ENCODE assay signal across 8 mouse cellular contexts in the genomic region with DNA sequence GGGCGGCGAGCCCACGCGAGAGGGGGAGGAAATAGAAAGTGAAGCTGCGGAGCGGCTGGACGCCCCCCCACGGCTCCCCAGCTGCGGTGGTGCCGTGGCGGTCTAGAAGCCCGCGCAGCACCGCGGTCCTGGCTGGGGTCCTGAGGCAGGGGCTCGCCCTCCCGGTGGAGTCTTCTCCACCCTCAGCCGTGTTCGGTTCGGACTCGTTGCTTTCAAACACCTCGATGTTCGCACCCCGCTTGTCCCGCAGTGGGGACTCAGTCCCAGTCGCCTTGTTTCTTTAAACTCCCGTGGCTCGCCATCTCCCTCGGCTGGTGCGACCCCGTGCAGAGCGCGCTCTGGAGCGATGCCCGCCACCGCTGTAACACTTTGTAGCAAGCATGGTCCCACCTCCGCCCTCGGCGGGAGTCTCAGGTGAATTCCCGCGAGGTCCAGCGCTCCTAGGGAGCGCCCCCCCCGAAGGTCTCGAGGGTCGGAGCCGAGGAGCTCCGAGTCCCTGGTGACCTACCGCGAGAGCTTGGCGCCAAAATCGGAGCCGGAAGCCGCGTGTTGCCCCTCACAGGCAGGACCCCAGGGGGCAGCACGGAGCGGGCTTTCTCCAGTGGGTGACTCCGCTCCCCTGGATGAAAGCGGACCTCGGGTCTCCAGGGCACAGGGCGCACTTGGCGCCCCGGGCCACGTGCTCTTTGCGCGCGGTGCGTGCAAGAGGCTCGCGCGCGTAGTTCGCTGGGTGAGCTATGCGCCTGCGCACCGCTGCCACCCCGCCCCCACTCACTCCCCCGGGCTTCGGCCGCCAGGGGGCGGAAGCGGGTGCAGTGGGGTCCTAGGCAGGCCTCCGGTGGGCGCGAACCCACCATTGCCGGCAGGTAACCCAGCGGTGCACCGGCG. TPM values are rescaled to one million over a fixed set of nuclear protein-coding genes. Genes with fewer than 3 reads are reported as not detected.
DNase-seq lines count a peak whose midpoint lies in the region; ATAC-seq and TF ChIP-seq lines count a peak whose summit lies in the region.

No protein-coding gene starts in this region.

- H3K27me3 ChIP-seq in forebrain, embryonic 12.5 days = no peaks in the 10 kb centered on the region
- no peaks in the 10 kb centered on the region for H3K27me3 ChIP-seq in heart, embryonic 16.5 days (ENCODE audit: control insufficient read depth, insufficient read depth, low read length)
- no peaks in the 10 kb centered on the region for H3K27me3 ChIP-seq in liver, embryonic 14.5 days (ENCODE audit: control insufficient read depth, insufficient read depth, low read length)
- no peaks in the 10 kb centered on the region for H3K27me3 ChIP-seq in stomach, embryonic 14.5 days (ENCODE audit: control insufficient read depth, insufficient read depth, low read length)

- H3K4me1 ChIP-seq in forebrain, embryonic 12.5 days = peaks cover 46% of the 10 kb centered on the region
- peaks cover 35% of the 10 kb centered on the region for H3K4me1 ChIP-seq in heart, embryonic 16.5 days (ENCODE audit: control insufficient read depth, insufficient read depth, low read length)
- peaks cover 20 to 30% of the 10 kb centered on the region in 2 experiments for H3K4me1 ChIP-seq in liver, embryonic 14.5 days (replicated peaks; ENCODE audit: control insufficient read depth in 2 of 2, insufficient read depth in 2 of 2, low read length in 1 of 2)
- peaks cover 24% of the 10 kb centered on the region for H3K4me1 ChIP-seq in stomach, embryonic 14.5 days (ENCODE audit: control insufficient read depth, insufficient read depth, low read length)

- peak overlapping the region; percentile 95 for H3K27ac ChIP-seq in forebrain, embryonic 12.5 days
- H3K27ac ChIP-seq in heart, embryonic 16.5 days (ENCODE audit: low read length) = peak overlapping the region; percentile 95
- peak overlapping the region; percentile 93 for H3K27ac ChIP-seq in liver, embryonic 14.5 days
- H3K27ac ChIP-seq in stomach, embryonic 14.5 days (ENCODE audit: low read length) = peak overlapping the region; percentile 96

- peak overlapping the region; percentile 85 for H3K4me2 ChIP-seq in forebrain, embryonic 12.5 days
- peak overlapping the region; percentile 91 for H3K4me2 ChIP-seq in heart, embryonic 16.5 days (ENCODE audit: low read depth, low read length)
- peak overlapping the region; percentile 100 for H3K4me2 ChIP-seq in liver, embryonic 14.5 days (ENCODE audit: low read depth)
- peak overlapping the region; percentile 95 for H3K4me2 ChIP-seq in stomach, embryonic 14.5 days (replicated peaks; ENCODE audit: low read depth, low read length)

- peaks cover 29% of the 10 kb centered on the region for H3K36me3 ChIP-seq in forebrain, embryonic 12.5 days (replicated peaks)
- peaks cover 17% of the 10 kb centered on the region for H3K36me3 ChIP-seq in heart, embryonic 16.5 days (ENCODE audit: control insufficient read depth, insufficient read depth)
- peaks cover 26% of the 10 kb centered on the region for H3K36me3 ChIP-seq in liver, embryonic 14.5 days (replicated peaks; ENCODE audit: control insufficient read depth, insufficient read depth, low read depth)
- H3K36me3 ChIP-seq in stomach, embryonic 14.5 days (ENCODE audit: control insufficient read depth, insufficient read depth, low read length) = peaks cover 26% of the 10 kb centered on the region

- no peaks in the 10 kb centered on the region for H3K9me3 ChIP-seq in forebrain, embryonic 12.5 days
- no peaks in the 10 kb centered on the region for H3K9me3 ChIP-seq in heart, embryonic 16.5 days (replicated peaks; ENCODE audit: control insufficient read depth, low read length)
- no peaks in the 10 kb centered on the region for H3K9me3 ChIP-seq in liver, embryonic 14.5 days (ENCODE audit: control insufficient read depth, low read length)
- H3K9me3 ChIP-seq in stomach, embryonic 14.5 days (ENCODE audit: control insufficient read depth, low read depth, low read length) = no peaks in the 10 kb centered on the region

- DNase-seq in c-Kit-positive CD71-positive TER-119-positive erythroid progenitor cells, embryonic 14.5 days (ENCODE audit: low spot score) = peak; percentile 79
- DNase-seq in kidney, postnatal 25 days = peak; percentile 88 to 94
- DNase-seq in liver, embryonic 14.5 days (ENCODE audit: low read depth in 3 of 3, low spot score in 3 of 3) = peak; percentile 63 to 73 (median 68)
- DNase-seq in natural killer cell, adult 2 months (ENCODE audit: low spot score in 2 of 2) = peak; percentile 91 to 96

- peak overlapping the region; percentile 100 for H3K9ac ChIP-seq in forebrain, embryonic 12.5 days
- H3K9ac ChIP-seq in heart, embryonic 16.5 days (ENCODE audit: low read length) = peak overlapping the region; percentile 99
- peak overlapping the region; percentile 100 for H3K9ac ChIP-seq in liver, embryonic 14.5 days (replicated peaks)
- H3K9ac ChIP-seq in stomach, embryonic 14.5 days (replicated peaks; ENCODE audit: low read depth, low read length) = peak overlapping the region; percentile 100

- peak; percentile 88 for TF ChIP-seq CTCF in liver, embryonic 14.5 days (IDR thresholded peaks at IDR 0.05; ENCODE audit: low read depth)

- no peak for TF ChIP-seq EP300 in liver, embryonic 14.5 days (IDR thresholded peaks at IDR 0.05; ENCODE audit: low read depth)

- under 1% methylated on average over 86 of the region's 89 CpGs for WGBS in forebrain, embryonic 12.5 days
- WGBS in heart, embryonic 16.5 days = under 1% methylated on average over 89 of the region's 89 CpGs
- under 1% methylated on average over 88 of the region's 89 CpGs for WGBS in liver, embryonic 14.5 days (ENCODE audit: insufficient replicate concordance)
- under 1% methylated on average over 89 of the region's 89 CpGs for WGBS in stomach, embryonic 14.5 days

- ATAC-seq in CD4-positive, CD25-positive, alpha-beta regulatory T cell, adult 4 months = peak; percentile 25
- peak; percentile 3; the same call in 1 of the 2 replicates for ATAC-seq in forebrain, embryonic 12.5 days (ENCODE audit: low FRiP score)
- peak; percentile 7; the same call in 1 of the 2 replicates for ATAC-seq in heart, embryonic 16.5 days (replicated peaks; ENCODE audit: extremely low read depth, insufficient read depth, low FRiP score)
- peak; percentile 9 for ATAC-seq in liver, embryonic 14.5 days (ENCODE audit: insufficient read depth)
- no peak for ATAC-seq in stomach, embryonic 14.5 days (ENCODE audit: insufficient number of reproducible peaks, insufficient read depth, low FRiP score, low read depth)

- H3K4me3 ChIP-seq in forebrain, embryonic 12.5 days (replicated peaks) = peak overlapping the region; percentile 96
- H3K4me3 ChIP-seq in heart, embryonic 16.5 days (ENCODE audit: low read length) = peak overlapping the region; percentile 83
- peak overlapping the region; percentile 83 to 100 for H3K4me3 ChIP-seq in liver, embryonic 14.5 days (ENCODE audit: insufficient read depth in 1 of 2, low read depth in 2 of 2, low read length in 2 of 2)
- peak overlapping the region; percentile 100 for H3K4me3 ChIP-seq in stomach, embryonic 14.5 days (ENCODE audit: low read depth, low read length)

RNA-seq across cellular contexts. Expression of gene Ptma, which starts 1.3 kb away (rescaled TPM):
- 1,000 to 10,000 TPM; 2,790 to 2,877 TPM for polyA plus RNA-seq in CD4-positive, CD25-positive, alpha-beta regulatory T cell, adult 4 months (2017; shearing (Covaris generic))
- 3,257 and 3,328 TPM in 2 replicates for polyA plus RNA-seq in forebrain, embryonic 12.5 days (2016; fragmentation: Nextera tagmentation; extraction: Ambion mirVana)
- 702 and 1,064 TPM in 2 replicates for polyA plus RNA-seq in heart, embryonic 16.5 days (2015; fragmentation: Nextera tagmentation; extraction: Ambion mirVana)
- polyA plus RNA-seq in liver, embryonic 14.5 days (2012; rRNA removed) = 466 and 1,286 TPM in 2 replicates
- 993 and 1,059 TPM in 2 replicates for polyA plus RNA-seq in liver, embryonic 14.5 days (2014; fragmentation: Nextera tagmentation; extraction: Ambion mirVana)
- 2,677 and 2,766 TPM in 2 replicates for polyA plus RNA-seq in stomach, embryonic 14.5 days (2014; fragmentation: Nextera tagmentation; extraction: Ambion mirVana)

RNA-seq across cellular contexts. Expression of gene Pde6d, which starts 54.6 kb away (rescaled TPM):
- 10 to 100 TPM; 12.6 to 16.4 TPM for polyA plus RNA-seq in CD4-positive, CD25-positive, alpha-beta regulatory T cell, adult 4 months (2017; shearing (Covaris generic))
- 91.7 TPM in 2 replicates for polyA plus RNA-seq in forebrain, embryonic 12.5 days (2016; fragmentation: Nextera tagmentation; extraction: Ambion mirVana)
- polyA plus RNA-seq in heart, embryonic 16.5 days (2015; fragmentation: Nextera tagmentation; extraction: Ambion mirVana) = 58.7 and 60.5 TPM in 2 replicates
- polyA plus RNA-seq in liver, embryonic 14.5 days (2012; rRNA removed) = 18.0 and 20.0 TPM in 2 replicates
- 23.6 and 25.2 TPM in 2 replicates for polyA plus RNA-seq in liver, embryonic 14.5 days (2014; fragmentation: Nextera tagmentation; extraction: Ambion mirVana)
- 48.4 and 56.6 TPM in 2 replicates for polyA plus RNA-seq in stomach, embryonic 14.5 days (2014; fragmentation: Nextera tagmentation; extraction: Ambion mirVana)

RNA-seq across cellular contexts. Expression of gene Cops7b, which starts 54.9 kb away (rescaled TPM):
- polyA plus RNA-seq in CD4-positive, CD25-positive, alpha-beta regulatory T cell, adult 4 months (2017; shearing (Covaris generic)) = 10 to 100 TPM; 16.9 to 20.0 TPM
- 59.9 and 64.6 TPM in 2 replicates for polyA plus RNA-seq in forebrain, embryonic 12.5 days (2016; fragmentation: Nextera tagmentation; extraction: Ambion mirVana)
- 24.1 and 26.0 TPM in 2 replicates for polyA plus RNA-seq in heart, embryonic 16.5 days (2015; fragmentation: Nextera tagmentation; extraction: Ambion mirVana)
- 16.3 and 16.5 TPM in 2 replicates for polyA plus RNA-seq in liver, embryonic 14.5 days (2012; rRNA removed)
- 11.4 and 12.2 TPM in 2 replicates for polyA plus RNA-seq in liver, embryonic 14.5 days (2014; fragmentation: Nextera tagmentation; extraction: Ambion mirVana)
- polyA plus RNA-seq in stomach, embryonic 14.5 days (2014; fragmentation: Nextera tagmentation; extraction: Ambion mirVana) = 38.2 and 38.9 TPM in 2 replicates
